Mouse (Mus musculus) liver, embryonic 16.5 days (tissue): ENCODE results near the gene Gm45713. TPM values are rescaled to one million over a fixed set of nuclear protein-coding genes. Genes with fewer than 3 reads are reported as not detected.
"Not testable (repeated sequence)": the region's sequence is repeated elsewhere in the genome, so short reads cannot be mapped to it uniquely, and the experiment has no call there.

Source experiments
- ATAC-seq: fragments of 200-750 bp; cut with Nextera tagmentation; 2 replicates; pipeline ENCODE4 v1.8.0; 2017; ENCODE audit warnings: low read depth, mild to moderate bottlenecking, moderate number of reproducible peaks, moderate library complexity
- H3K27ac ChIP-seq: fragments of 300-500 bp; sonication (generic); 2 replicates; pipeline ENCODE4 v1.5.1; 2014; ENCODE audit warnings: mild to moderate bottlenecking, low read length
- H3K27me3 ChIP-seq: fragments of 300-500 bp; sonication (generic); 2 replicates; pipeline ENCODE4 v1.6.1; 2014; ENCODE audit warnings: low read depth, low read length, mixed read lengths; ENCODE audit not compliant: control insufficient read depth, insufficient read depth
- H3K36me3 ChIP-seq: fragments of 300-500 bp; sonication (generic); 2 replicates; pipeline ENCODE4 v1.6.1; 2014; ENCODE audit warnings: mild to moderate bottlenecking; ENCODE audit not compliant: control insufficient read depth, insufficient read depth
- H3K4me1 ChIP-seq: fragments of 300-500 bp; sonication (generic); 2 replicates; pipeline ENCODE4 v1.6.1; 2014; ENCODE audit warnings: low read depth, low read length, mixed read lengths; ENCODE audit not compliant: control insufficient read depth
- H3K4me2 ChIP-seq: fragments of 300-500 bp; sonication (generic); 2 replicates; pipeline ENCODE4 v1.6.1; 2014; ENCODE audit warnings: low read depth, low read length, mixed read lengths
- H3K4me3 ChIP-seq: fragments of 300-500 bp; sonication (generic); 2 replicates; pipeline ENCODE4 v1.5.1; 2014; ENCODE audit warnings: low read depth, mild to moderate bottlenecking, low read length
- H3K9ac ChIP-seq: fragments of 300-500 bp; sonication (generic); 2 replicates; pipeline ENCODE4 v1.6.1; 2014; ENCODE audit warnings: low read depth, low read length
- H3K9me3 ChIP-seq: fragments of 300-500 bp; sonication (generic); replicated peaks from 2 replicates; pipeline ENCODE4 v1.6.1; 2016; ENCODE audit warnings: low read length; ENCODE audit not compliant: control insufficient read depth
- WGBS: fragments of 180-500 bp; shearing (Covaris S2); extraction: QIAGEN DNeasy Blood & Tissue Kit; methylation state at CpG from one replicate; pipeline ENCODE4 v1.1.7; 2014; ENCODE audit not compliant: insufficient replicate concordance; 5-methylcytosine and 5-hydroxymethylcytosine counted together
- polyA plus RNA-seq: library from polyadenylated mRNA; unstranded; fragments of >200 nt; fragmentation: Nextera tagmentation; extraction: Ambion mirVana; gene quantifications from 2 replicates; pipeline ENCODE4 v1.2.1, GENCODE M21; 2015

Gene Gm45713
- polyA plus RNA-seq, 1 experiment from 2014 or later, result not detected

- Histone ChIP-seq H3K4me3 (no peak overlapping the region), H3K4me1 (peaks cover 17% of the 10 kb centered on the region), H3K27me3 (no peaks in the 10 kb centered on the region), H3K36me3 (no peaks in the 10 kb centered on the region), H3K27ac (no peak overlapping the region), H3K4me2 (no peak overlapping the region), H3K9ac (no peak overlapping the region), H3K9me3 (no peaks in the 10 kb centered on the region)
- 51% methylated on average over 2 of the region's 2 CpGs for WGBS
- no peak for ATAC-seq
Measured at GRCm38 (mm10) chr7:45111940-45112339, 24.1 kb downstream of the Gm45713 start.

DNA sequence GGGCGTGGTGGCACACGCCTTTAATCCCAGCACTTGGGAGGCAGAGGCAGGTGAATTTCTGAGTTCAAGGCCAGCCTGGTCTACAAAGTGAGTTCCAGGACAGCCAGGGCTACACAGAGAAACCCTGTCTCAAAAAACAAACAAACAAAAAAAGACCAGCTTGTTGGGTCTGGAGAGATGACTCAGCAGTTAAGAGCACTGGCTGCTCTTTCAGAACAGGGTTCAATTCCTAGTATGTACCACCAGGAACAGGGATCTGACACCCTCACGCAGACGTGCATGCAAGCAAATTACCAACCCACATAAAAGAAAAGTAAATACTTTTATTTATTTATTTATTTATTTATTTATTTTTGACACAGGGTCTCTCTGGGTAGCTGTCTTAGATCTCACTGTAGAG, 25.9 kb downstream of the Gm45713 start:
- H3K27ac ChIP-seq, ATAC-seq, H3K9me3 ChIP-seq, H3K27me3 ChIP-seq, H3K4me2 ChIP-seq, H3K36me3 ChIP-seq, H3K4me3 ChIP-seq, H3K9ac ChIP-seq: not testable (repeated sequence)
- peaks cover 17% of the 10 kb centered on the region for H3K4me1 ChIP-seq
- 64% methylated on average over 4 of the region's 4 CpGs for WGBS

DNA sequence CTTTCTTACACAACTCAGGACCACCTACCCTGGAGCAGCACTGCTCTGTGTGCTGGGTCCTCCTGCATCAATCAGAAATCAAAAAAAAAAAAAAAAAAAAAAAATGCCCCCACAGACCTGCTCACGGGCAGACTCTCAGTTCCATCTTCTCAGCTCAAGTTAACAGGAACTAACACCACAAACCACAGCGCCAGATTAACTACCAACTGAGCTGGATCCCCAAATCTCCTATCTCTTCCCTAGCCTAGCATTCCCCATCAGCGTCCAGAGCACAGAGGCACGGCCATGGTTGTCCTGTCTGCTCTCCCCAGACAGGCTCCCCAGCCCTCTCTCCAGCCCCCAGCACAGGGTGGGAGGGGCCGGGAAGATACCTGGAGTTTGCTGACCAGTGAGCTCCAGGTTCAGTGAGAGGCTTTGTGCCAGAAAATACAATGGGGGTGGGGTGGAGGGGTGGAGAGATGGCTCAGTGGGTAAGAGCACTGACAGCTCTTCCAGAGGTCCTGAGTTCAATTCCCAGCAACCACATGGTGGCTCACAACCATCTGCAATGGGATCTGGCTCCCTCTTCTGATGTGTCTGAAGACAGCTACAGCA, 28.9 kb downstream of the Gm45713 start:
- no peak overlapping the region for H3K9ac ChIP-seq
- WGBS, result 25% methylated on average over 5 of the region's 5 CpGs
- no peaks in the 10 kb centered on the region for H3K9me3 ChIP-seq
- peaks cover 8% of the 10 kb centered on the region for H3K4me1 ChIP-seq
- H3K27me3 ChIP-seq, result no peaks in the 10 kb centered on the region
- ATAC-seq, result no peak
- H3K4me2 ChIP-seq, result no peak overlapping the region
- no peak overlapping the region for H3K27ac ChIP-seq
- H3K4me3 ChIP-seq, result no peak overlapping the region
- H3K36me3 ChIP-seq, result no peaks in the 10 kb centered on the region

DNA sequence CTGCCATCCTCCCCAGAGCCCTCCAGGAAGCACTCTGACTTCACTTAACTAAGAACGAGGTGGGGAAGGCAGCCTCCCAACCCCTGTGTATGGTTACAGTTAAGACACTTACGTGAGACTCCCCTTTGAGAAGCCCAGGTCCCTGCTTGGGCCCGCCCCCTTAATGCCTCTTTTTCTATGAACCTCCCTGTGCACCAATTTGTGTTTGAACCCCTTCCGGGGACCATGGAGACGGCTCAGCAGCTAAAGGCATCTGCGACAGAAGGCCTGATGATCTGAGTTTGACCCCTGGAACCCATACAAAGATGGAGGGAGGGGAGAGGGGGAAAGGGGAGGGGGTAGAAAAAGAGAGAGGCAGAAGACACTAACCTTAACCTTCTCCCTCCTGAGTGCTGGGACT, 29.6 kb downstream of the Gm45713 start:
- H3K4me3 ChIP-seq, result no peak overlapping the region

GRCm38 (mm10) chr7:45105491-45105890, 30.5 kb downstream of the Gm45713 start:
- H3K27me3 ChIP-seq, result no peaks in the 10 kb centered on the region
- H3K9me3 ChIP-seq, result no peaks in the 10 kb centered on the region
- no peak for ATAC-seq
- no peak overlapping the region for H3K4me2 ChIP-seq
- H3K9ac ChIP-seq, result no peak overlapping the region
- no peak overlapping the region for H3K4me3 ChIP-seq
- WGBS, result 68% methylated on average over 8 of the region's 8 CpGs
- H3K27ac ChIP-seq, result no peak overlapping the region
- peaks cover 8% of the 10 kb centered on the region for H3K4me1 ChIP-seq
- H3K36me3 ChIP-seq, result no peaks in the 10 kb centered on the region

More for the DNA sequence above, 29.6 kb downstream of the Gm45713 start:
- Histone ChIP-seq H3K9ac (no peak overlapping the region), H3K36me3 (no peaks in the 10 kb centered on the region), H3K27me3 (no peaks in the 10 kb centered on the region), H3K4me1 (peaks cover 8% of the 10 kb centered on the region), H3K9me3 (no peaks in the 10 kb centered on the region), H3K4me2 (no peak overlapping the region), H3K27ac (no peak overlapping the region)
- 56% methylated on average over 6 of the region's 6 CpGs for WGBS
- no peak for ATAC-seq

DNA sequence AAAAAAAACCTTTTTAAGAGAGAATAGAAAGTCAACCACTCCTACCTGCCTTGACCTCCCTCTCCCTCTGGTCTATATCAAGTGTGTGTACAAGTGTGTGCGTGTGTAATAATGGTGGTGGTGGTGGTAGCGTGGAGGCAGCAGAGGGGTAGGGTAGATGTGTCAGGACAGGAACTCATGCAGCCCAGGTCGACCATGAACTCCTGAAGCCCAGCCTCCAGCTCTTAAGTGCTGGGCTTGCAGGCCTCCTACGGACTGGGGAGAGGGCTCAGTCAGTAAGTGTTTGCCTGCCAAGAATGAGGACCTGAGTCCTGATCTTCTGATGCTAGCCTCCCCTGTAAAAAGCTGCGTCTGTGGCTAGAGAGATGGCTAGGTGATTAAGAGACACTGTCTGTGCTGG, 31.1 kb downstream of the Gm45713 start:
- no peak overlapping the region for H3K27ac ChIP-seq
- no peaks in the 10 kb centered on the region for H3K36me3 ChIP-seq
- WGBS, result 53% methylated on average over 5 of the region's 5 CpGs
- H3K4me3 ChIP-seq, result no peak overlapping the region
- H3K27me3 ChIP-seq, result no peaks in the 10 kb centered on the region
- peaks cover 8% of the 10 kb centered on the region for H3K4me1 ChIP-seq
- ATAC-seq, result no peak
- no peaks in the 10 kb centered on the region for H3K9me3 ChIP-seq
- no peak overlapping the region for H3K4me2 ChIP-seq
- H3K9ac ChIP-seq, result no peak overlapping the region

DNA sequence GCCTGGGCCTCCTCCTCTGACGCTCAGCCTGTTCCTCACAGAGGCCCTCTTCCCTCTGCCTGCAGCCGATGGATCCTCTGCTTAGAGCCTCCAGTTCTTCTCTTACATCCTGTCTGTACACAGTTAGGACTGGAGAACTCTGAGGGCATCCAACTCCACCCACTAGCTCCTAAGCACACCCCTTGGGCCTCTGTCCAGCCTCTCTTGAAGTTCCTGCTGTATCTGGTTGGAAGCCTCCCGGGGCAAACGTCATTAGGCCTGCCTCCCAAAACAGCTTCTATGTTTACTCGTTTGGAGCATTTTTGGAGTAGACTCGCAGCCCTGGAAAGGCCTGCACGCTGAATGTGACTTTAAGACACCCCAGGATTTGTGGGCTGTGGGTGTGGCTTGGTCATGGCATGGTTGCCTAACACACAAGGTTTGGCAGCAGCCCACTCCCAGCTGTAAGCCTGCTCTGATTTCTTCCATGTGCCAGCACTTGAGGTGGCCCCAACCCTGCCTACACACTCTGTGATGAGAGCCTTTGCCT, 32.3 kb downstream of the Gm45713 start, which contains the start of gene Fcgrt:
Fcgrt (minus strand) TSS at position 200 of the 529 bp plus-strand sequence.
- H3K4me1 ChIP-seq, result peaks cover 8% of the 10 kb centered on the region
- no peaks in the 10 kb centered on the region for H3K36me3 ChIP-seq
- no peaks in the 10 kb centered on the region for H3K27me3 ChIP-seq
- H3K27ac ChIP-seq, result peak within 1 kb of the TSS; percentile 65
- peak; percentile 93 for ATAC-seq
- H3K4me3 ChIP-seq, result peak within 1 kb of the TSS; percentile 36
- H3K9me3 ChIP-seq, result no peaks in the 10 kb centered on the region
- H3K4me2 ChIP-seq, result peak within 1 kb of the TSS; percentile 34
- peak within 1 kb of the TSS; percentile 34; the same call in 1 of the 2 replicates for H3K9ac ChIP-seq
- WGBS, result 34% methylated on average over 7 of the region's 7 CpGs

DNA sequence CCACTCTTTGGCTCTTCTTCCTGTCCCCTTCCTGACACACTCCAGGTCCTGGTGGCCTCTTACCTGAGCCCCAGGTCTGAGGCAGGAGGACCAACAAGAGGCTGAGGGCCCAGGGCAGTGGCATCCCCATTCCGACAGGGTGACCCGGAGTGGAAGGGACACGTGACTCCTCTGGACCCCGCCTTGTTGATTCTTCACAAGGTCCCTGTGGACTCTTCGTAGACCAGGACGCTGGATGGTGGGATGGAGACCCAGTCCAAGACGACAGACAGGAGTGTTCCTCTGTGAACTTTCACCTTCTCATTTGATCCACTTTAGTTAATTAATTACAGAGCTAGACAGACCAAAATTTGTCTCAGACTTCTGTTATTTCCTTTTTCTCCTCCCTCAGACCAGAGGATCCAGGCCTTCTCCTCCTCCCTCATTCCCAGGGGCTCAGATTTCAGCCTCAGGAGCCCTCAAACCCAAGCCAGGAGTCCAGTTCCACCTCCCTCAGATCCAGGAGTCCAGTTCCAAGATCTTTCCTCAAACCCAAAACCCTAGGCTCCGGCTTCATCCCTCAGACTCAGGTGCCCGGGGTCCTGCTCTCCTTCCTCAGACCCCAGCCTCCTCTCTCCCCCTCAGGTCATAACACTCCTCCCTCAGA, 33.0 kb downstream of the Gm45713 start:
- ATAC-seq, result 0 out of 2 replicates have a peak, but pooled peaks have one; percentile 20
- WGBS, result 61% methylated on average over 9 of the region's 9 CpGs
- Histone ChIP-seq H3K27ac (peak overlapping the region; percentile 65), H3K27me3 (no peaks in the 10 kb centered on the region), H3K36me3 (no peaks in the 10 kb centered on the region), H3K4me3 (peak overlapping the region; percentile 36), H3K4me1 (peaks cover 8% of the 10 kb centered on the region), H3K9me3 (no peaks in the 10 kb centered on the region), H3K9ac (peak overlapping the region; percentile 34; the same call in 1 of the 2 replicates), H3K4me2 (peak overlapping the region; percentile 34)

DNA sequence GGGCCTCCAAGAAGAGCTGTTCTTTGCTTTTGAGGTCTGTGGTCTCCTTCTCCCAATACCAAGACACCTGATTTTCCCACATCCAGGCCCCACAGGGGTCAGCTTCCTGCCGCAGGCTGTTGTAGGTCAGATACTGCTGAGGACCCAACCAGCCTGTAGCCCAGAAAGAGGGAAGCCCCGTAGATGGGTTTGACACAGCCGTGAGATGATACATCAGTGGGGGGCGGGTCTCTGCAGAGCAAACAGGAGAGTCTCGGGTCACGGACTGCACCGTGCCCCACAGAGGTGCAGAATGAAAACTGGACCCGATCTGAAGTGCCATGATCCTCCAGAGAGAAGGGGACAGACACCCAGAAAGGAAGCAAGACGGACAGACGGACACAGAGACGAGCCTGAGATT, 33.6 kb downstream of the Gm45713 start:
- H3K27ac ChIP-seq, result no peak overlapping the region
- H3K4me3 ChIP-seq, result peak overlapping the region; percentile 36
- H3K4me1 ChIP-seq, result peaks cover 8% of the 10 kb centered on the region
- no peaks in the 10 kb centered on the region for H3K27me3 ChIP-seq
- 49% methylated on average over 11 of the region's 11 CpGs for WGBS
- no peaks in the 10 kb centered on the region for H3K36me3 ChIP-seq
- peak overlapping the region; percentile 34 for H3K4me2 ChIP-seq
- no peak overlapping the region; the same call in 1 of the 2 replicates for H3K9ac ChIP-seq
- no peaks in the 10 kb centered on the region for H3K9me3 ChIP-seq
- no peak for ATAC-seq
